Mouse (Mus musculus) thymus, postnatal 36 days (tissue): ENCODE measurements around the gene Cdadc1.
"Not testable (repeated sequence)": the region's sequence is repeated elsewhere in the genome, so short reads cannot be mapped to it uniquely, and the experiment has no call there.

Experiments
- DNase-seq, 2 experiments: peaks; one replicate each; pipeline ENCODE4 v3.0.0; 2022; ENCODE audit warnings: mixed read lengths in 2 of 2

Cdadc1 gene

GRCm38 (mm10) chr14:59597398-59598259 lies at the start of gene Cdadc1:
TSS of gene Cdadc1 (minus strand) at chr14:59597959.
- peak; percentile 91 to 96 for DNase-seq

- no peak for DNase-seq
Measured at GRCm38 (mm10) chr14:59646826-59647697, 49.3 kb upstream of the Cdadc1 start.

GRCm38 (mm10) chr14:59644896-59645295 lies 47.1 kb upstream of the Cdadc1 start:
- DNase-seq = no peak

- DNase-seq = no peak
Measured at GRCm38 (mm10) chr14:59644166-59644565, 46.4 kb upstream of the Cdadc1 start.

- peak; percentile 53 to 58 for DNase-seq
Measured at GRCm38 (mm10) chr14:59643582-59643981, 45.8 kb upstream of the Cdadc1 start.

GRCm38 (mm10) chr14:59641856-59642255 lies 44.1 kb upstream of the Cdadc1 start:
- no peak for DNase-seq

GRCm38 (mm10) chr14:59638906-59639703 lies 41.3 kb upstream of the Cdadc1 start:
- no peak for DNase-seq

GRCm38 (mm10) chr14:59633988-59634387 lies 36.2 kb upstream of the Cdadc1 start:
- DNase-seq = no peak

GRCm38 (mm10) chr14:59633295-59633898 lies 35.6 kb upstream of the Cdadc1 start:
- no peak for DNase-seq

GRCm38 (mm10) chr14:59632067-59632466 lies 34.3 kb upstream of the Cdadc1 start:
- DNase-seq = no peak

- no peak for DNase-seq
Measured at GRCm38 (mm10) chr14:59630096-59630495, 32.3 kb upstream of the Cdadc1 start.

- no peak for DNase-seq
Measured at GRCm38 (mm10) chr14:59629308-59629707, 31.5 kb upstream of the Cdadc1 start.

GRCm38 (mm10) chr14:59627823-59628222 lies 30.1 kb upstream of the Cdadc1 start:
- DNase-seq = no peak

- no peak for DNase-seq
Measured at GRCm38 (mm10) chr14:59627142-59627680, 29.5 kb upstream of the Cdadc1 start.

- DNase-seq = no peak
Measured at GRCm38 (mm10) chr14:59626711-59627110, 29.0 kb upstream of the Cdadc1 start.

GRCm38 (mm10) chr14:59625806-59626364 lies 28.1 kb upstream of the Cdadc1 start:
- no peak for DNase-seq

GRCm38 (mm10) chr14:59625158-59625805 lies 27.5 kb upstream of the Cdadc1 start, which contains the start of gene Shisa2:
TSS of gene Shisa2 (plus strand) at chr14:59625308.
- peak; percentile 34 to 47 for DNase-seq

- DNase-seq = no peak
Measured at GRCm38 (mm10) chr14:59624326-59624885, 26.6 kb upstream of the Cdadc1 start.

- DNase-seq = no peak
Measured at GRCm38 (mm10) chr14:59616802-59617201, 19.0 kb upstream of the Cdadc1 start.

GRCm38 (mm10) chr14:59614149-59614548 lies 16.4 kb upstream of the Cdadc1 start:
- not testable (repeated sequence) for DNase-seq
